Mouse (Mus musculus) left cerebral cortex, adult 2 months (tissue): ENCODE results near the gene Barx1. TPM values are rescaled to one million over a fixed set of nuclear protein-coding genes. Genes with fewer than 3 reads are reported as not detected.

ENCODE experiments used
- DNase-seq, 2 experiments: peaks; one replicate each; pipeline ENCODE4 v3.0.0; 2021 to 2022; ENCODE audit warnings: low spot score in 2 of 2, mixed read lengths in 1 of 2; ENCODE audit errors: extremely low spot score in 1 of 2
- H3K27ac ChIP-seq: fragments of 200-600 bp; 2 replicates; pipeline ENCODE4 v1.8.1; 2022
- H3K4me3 ChIP-seq: fragments of 200-600 bp; 2 replicates; pipeline ENCODE4 v1.8.1; 2022
- CTCF ChIP-seq: fragments of 200-600 bp; IDR thresholded peaks from 2 replicates; pipeline ENCODE4 v1.8.1; 2022; ENCODE audit warnings: antibody characterized with exemption, mild to moderate bottlenecking, moderate library complexity
- intact Hi-C: fragments of 180-260 bp; cut with DNase I; formaldehyde crosslinking; loops from one replicate; pipeline ENCODE4 v1.15.1; 2025
- total RNA-seq, 2 experiments: library from RNA; stranded (reverse); gene quantifications; 2 replicates each; pipeline ENCODE4 v1.2.3; 2021

Gene Barx1
- total RNA-seq, 2 experiments from 2014 or later, result not detected

GRCm38 (mm10) chr13:48663211-48663987 lies 601 bp downstream of the Barx1 start:
- no peak overlapping the region for H3K27ac ChIP-seq
- no peak for TF ChIP-seq CTCF
- no peak for DNase-seq
- intact Hi-C loops, result no loop called here
- H3K4me3 ChIP-seq, result no peak overlapping the region

- Histone ChIP-seq H3K4me3 (no peak overlapping the region), H3K27ac (no peak overlapping the region)
- no peak for TF ChIP-seq CTCF
- no peak for DNase-seq
- intact Hi-C loops, result no loop called here
These were observed 1.2 kb downstream of the Barx1 start for GRCm38 (mm10) chr13:48663988-48664339.

DNA sequence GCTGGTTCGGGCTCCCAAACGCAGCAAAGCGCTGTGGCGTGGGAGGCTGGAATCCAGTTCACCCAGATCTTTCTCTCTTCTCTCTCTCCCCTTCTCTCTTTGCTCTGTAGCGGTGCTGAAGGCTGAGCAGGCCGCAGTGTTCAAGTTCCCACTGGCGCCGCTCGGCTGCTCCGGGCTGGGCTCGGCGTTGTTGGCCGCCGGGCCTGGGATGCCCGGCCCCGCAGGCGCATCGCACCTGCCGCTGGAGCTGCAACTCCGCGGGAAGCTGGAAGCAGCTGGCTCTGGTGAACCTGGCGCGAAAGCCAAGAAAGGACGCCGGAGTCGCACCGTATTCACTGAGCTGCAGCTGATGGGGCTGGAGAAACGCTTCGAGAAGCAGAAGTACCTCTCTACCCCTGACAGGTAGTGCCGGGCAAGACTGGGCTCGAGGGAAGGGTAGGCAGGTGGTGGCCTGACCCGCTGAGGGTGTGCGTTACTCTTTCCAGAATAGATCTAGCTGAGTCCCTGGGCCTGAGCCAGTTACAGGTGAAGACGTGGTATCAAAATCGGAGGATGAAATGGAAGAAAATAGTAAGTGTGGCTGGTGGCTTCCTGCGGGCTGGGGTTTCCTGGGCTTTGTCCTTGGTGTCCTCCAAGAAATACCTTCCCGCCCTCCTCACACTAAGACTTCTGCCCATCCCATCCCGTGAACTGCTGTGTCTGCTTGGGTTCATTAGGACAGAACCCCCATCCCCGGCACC lies 2.3 kb downstream of the Barx1 start:
- DNase-seq, result no peak
- no peak for TF ChIP-seq CTCF
- intact Hi-C loops, result no loop called here
- H3K27ac ChIP-seq, result no peak overlapping the region
- H3K4me3 ChIP-seq, result no peak overlapping the region

GRCm38 (mm10) chr13:48665656-48666597 lies 3.1 kb downstream of the Barx1 start:
- no peak for TF ChIP-seq CTCF
- intact Hi-C loops, result no loop called here
- Histone ChIP-seq H3K27ac (no peak overlapping the region), H3K4me3 (no peak overlapping the region)
- DNase-seq, result no peak

DNA sequence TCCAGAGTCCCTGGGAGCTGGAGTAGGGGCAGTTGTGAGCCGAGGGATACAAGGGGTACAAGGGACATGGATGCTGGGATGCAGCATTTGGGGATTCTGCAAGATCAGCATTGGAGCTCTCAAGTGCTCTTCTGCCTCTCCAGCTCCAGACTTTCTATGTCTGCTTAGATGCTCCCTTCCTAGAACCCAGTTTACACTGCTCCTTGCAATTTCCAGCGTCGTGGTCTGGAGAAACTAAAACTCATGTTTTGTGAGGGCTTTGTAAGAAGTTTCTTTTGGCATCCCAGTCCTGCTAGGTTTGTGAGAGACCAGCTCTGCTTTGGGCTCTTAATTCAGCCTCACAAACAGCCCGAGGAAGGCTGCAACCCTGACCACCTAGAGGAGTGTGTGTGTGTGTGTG lies 4.7 kb downstream of the Barx1 start:
- no peak overlapping the region for H3K4me3 ChIP-seq
- DNase-seq, result no peak
- intact Hi-C loops, result no loop called here
- TF ChIP-seq CTCF, result no peak
- H3K27ac ChIP-seq, result no peak overlapping the region

GRCm38 (mm10) chr13:48668091-48668975 lies 5.5 kb downstream of the Barx1 start:
- intact Hi-C loops, result no loop called here
- no peak for TF ChIP-seq CTCF

GRCm38 (mm10) chr13:48668976-48669534 lies 6.3 kb downstream of the Barx1 start:
- H3K27ac ChIP-seq, result no peak overlapping the region
- no peak overlapping the region for H3K4me3 ChIP-seq
- intact Hi-C loops, result no loop called here
- no peak for TF ChIP-seq CTCF
- no peak for DNase-seq

More at GRCm38 (mm10) chr13:48668091-48668975, 5.5 kb downstream of the Barx1 start:
- no peak for DNase-seq
- H3K4me3 ChIP-seq, result no peak overlapping the region
- H3K27ac ChIP-seq, result no peak overlapping the region

DNA sequence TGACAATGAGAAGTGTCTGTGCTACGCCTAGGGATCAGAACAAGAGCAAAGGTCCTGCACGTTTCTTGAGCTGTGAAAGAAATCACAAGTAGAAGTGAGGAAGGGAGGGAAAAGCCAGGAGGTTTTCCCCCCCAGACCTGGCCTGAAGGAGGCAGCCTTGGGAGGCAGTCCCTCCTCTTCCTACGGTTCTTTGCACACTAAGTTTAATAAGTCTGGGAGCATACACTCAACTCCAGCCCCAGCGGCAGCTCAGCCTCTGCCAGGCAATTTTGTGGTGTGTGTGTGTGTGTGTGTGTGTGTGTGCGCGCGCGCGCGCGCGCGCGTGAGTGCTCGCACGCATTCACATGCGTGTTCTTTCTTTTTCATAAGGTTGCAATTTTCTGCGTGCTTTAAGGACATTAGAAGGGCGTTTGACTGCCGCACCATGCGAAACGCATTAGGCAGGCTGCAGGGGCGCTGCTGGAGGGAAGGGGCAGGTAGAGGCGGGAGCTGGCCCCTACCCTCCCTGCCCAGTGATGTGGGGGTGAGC lies 9.6 kb downstream of the Barx1 start:
- intact Hi-C loops, result no loop called here
- no peak overlapping the region for H3K4me3 ChIP-seq
- no peak overlapping the region for H3K27ac ChIP-seq
- DNase-seq, result no peak
- TF ChIP-seq CTCF, result no peak

GRCm38 (mm10) chr13:48674609-48675008 lies 11.8 kb downstream of the Barx1 start:
- TF ChIP-seq CTCF, result peak; percentile 8
- DNase-seq, result no peak
- Histone ChIP-seq H3K4me3 (no peak overlapping the region), H3K27ac (no peak overlapping the region)
- intact Hi-C loops, result no loop called here

DNA sequence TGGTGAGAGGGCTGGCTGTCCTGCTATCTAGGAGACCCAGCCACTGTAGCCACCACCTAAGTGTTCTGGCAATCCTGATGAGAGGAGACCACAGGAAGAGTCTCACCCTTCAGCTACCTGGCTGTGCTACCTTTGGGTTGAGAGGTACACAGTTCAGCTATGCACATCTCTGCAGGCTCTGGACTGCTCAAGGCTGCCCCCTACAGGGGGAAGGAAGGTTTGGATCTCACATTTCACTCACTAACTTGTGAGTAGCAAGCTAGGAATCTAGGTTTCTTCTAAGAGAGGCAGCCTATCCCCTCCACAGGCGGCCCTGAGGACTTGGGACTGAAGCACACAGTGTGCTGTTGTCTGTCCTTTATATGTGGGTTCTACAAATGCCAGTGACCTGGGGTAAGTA lies 16.6 kb downstream of the Barx1 start:
- Histone ChIP-seq H3K27ac (no peak overlapping the region), H3K4me3 (no peak overlapping the region)
- peak; percentile 48 for TF ChIP-seq CTCF
- no peak for DNase-seq
- intact Hi-C loops, result no loop called here
